Mouse (Mus musculus) hindbrain, embryonic 13.5 days (tissue): Measurements from ENCODE around the gene Dlg3. TPM values are rescaled to one million over a fixed set of nuclear protein-coding genes. Genes with fewer than 3 reads are reported as not detected.

Source experiments
- ATAC-seq: fragments of 200-750 bp; cut with Nextera tagmentation; 2 replicates; pipeline ENCODE4 v1.8.0; 2017; ENCODE audit warnings: moderate TSS enrichment; ENCODE audit not compliant: low FRiP score
- H3K27ac ChIP-seq: fragments of 300-500 bp; sonication (generic); 2 replicates; pipeline ENCODE4 v1.5.1; 2015; ENCODE audit warnings: inconsistent platforms, mild to moderate bottlenecking, moderate library complexity
- H3K27me3 ChIP-seq: fragments of 300-500 bp; sonication (generic); 2 replicates; pipeline ENCODE4 v1.6.1; 2015; ENCODE audit warnings: mild to moderate bottlenecking, inconsistent platforms
- H3K36me3 ChIP-seq: fragments of 300-500 bp; sonication (generic); 2 replicates; pipeline ENCODE4 v1.6.1; 2015; ENCODE audit warnings: mild to moderate bottlenecking, inconsistent platforms
- H3K4me1 ChIP-seq: fragments of 300-500 bp; sonication (generic); replicated peaks from 2 replicates; pipeline ENCODE4 v1.6.1; 2015; ENCODE audit warnings: inconsistent platforms
- H3K4me2 ChIP-seq: fragments of 300-500 bp; sonication (generic); 2 replicates; pipeline ENCODE4 v1.6.1; 2015; ENCODE audit warnings: inconsistent platforms, mild to moderate bottlenecking, moderate library complexity
- H3K4me3 ChIP-seq: fragments of 300-500 bp; sonication (generic); 2 replicates; pipeline ENCODE4 v1.5.1; 2015; ENCODE audit warnings: mild to moderate bottlenecking, inconsistent platforms
- H3K9ac ChIP-seq: fragments of 300-500 bp; sonication (generic); 2 replicates; pipeline ENCODE4 v1.6.1; 2015; ENCODE audit warnings: mild to moderate bottlenecking, inconsistent platforms
- H3K9me3 ChIP-seq: fragments of 300-500 bp; sonication (generic); 2 replicates; pipeline ENCODE4 v1.6.1; 2016; ENCODE audit warnings: inconsistent platforms
- WGBS: fragments of 180-500 bp; shearing (Covaris S2); methylation state at CpG from one replicate; pipeline ENCODE4 v1.1.7; 2015; 5-methylcytosine and 5-hydroxymethylcytosine counted together
- polyA plus RNA-seq: library from polyadenylated mRNA; unstranded; fragments of >200 nt; fragmentation: Nextera tagmentation; extraction: Ambion mirVana; gene quantifications from 2 replicates; pipeline ENCODE4 v1.2.1, GENCODE M21; 2015

Dlg3 gene
- 8.6 and 9.6 TPM in 2 replicates for polyA plus RNA-seq

GRCm38 (mm10) chrX:100767181-100767884 is at the start of gene Dlg3:
Gene Dlg3 (plus strand): TSS chrX:100767722.
- Histone ChIP-seq H3K4me2 (peak within 1 kb of the TSS; percentile 59), H3K9ac (peak within 1 kb of the TSS; percentile 89), H3K27ac (peak within 1 kb of the TSS; percentile 91), H3K27me3 (no peaks in the 10 kb centered on the region), H3K9me3 (no peaks in the 10 kb centered on the region), H3K36me3 (no peaks in the 10 kb centered on the region), H3K4me1 (peaks cover 14% of the 10 kb centered on the region), H3K4me3 (peak within 1 kb of the TSS; percentile 67)
- 14% methylated on average over 25 of the region's 26 CpGs for WGBS
- ATAC-seq, result peak; percentile 93

DNA sequence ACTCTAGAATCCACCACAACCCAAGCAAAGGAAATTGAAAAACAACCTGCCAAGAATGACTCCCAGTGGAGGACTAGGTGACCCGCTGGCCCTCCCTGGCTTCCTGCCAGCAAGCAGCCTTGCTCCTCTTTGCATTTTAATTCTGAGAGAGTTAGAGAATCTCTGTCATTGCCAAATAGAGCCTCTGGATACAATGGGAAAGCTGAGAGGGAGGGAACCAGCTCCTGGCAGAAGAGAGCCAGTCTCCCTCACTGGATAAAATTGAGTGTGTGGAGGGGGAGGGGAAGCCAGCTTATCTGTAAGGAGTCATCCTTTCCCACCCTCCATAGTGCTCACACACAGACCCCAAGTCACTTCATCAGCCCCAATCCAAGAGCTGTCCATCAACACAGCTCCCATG is 38.6 kb upstream of the Dlg3 start:
- no peak overlapping the region for H3K9ac ChIP-seq
- peak overlapping the region; percentile 76 for H3K27ac ChIP-seq
- 13% methylated on average over 1 of the region's 1 CpGs for WGBS
- peaks cover 27% of the 10 kb centered on the region for H3K4me1 ChIP-seq
- H3K36me3 ChIP-seq, result no peaks in the 10 kb centered on the region
- H3K4me3 ChIP-seq, result no peak overlapping the region
- peak; percentile 73 for ATAC-seq
- H3K9me3 ChIP-seq, result no peaks in the 10 kb centered on the region
- H3K4me2 ChIP-seq, result no peak overlapping the region
- H3K27me3 ChIP-seq, result 0 out of 2 replicates have a peak, but pooled peaks cover 3% of the 10 kb centered on the region

GRCm38 (mm10) chrX:100729665-100730188 is 37.8 kb upstream of the Dlg3 start, which contains the start of gene Gdpd2:
Gene Gdpd2 (plus strand): TSS chrX:100729873.
- Histone ChIP-seq H3K4me1 (peaks cover 27% of the 10 kb centered on the region), H3K4me2 (peak within 1 kb of the TSS; percentile 48), H3K9ac (peak within 1 kb of the TSS; percentile 65), H3K27me3 (0 out of 2 replicates have a peak, but pooled peaks cover 7% of the 10 kb centered on the region), H3K27ac (peak within 1 kb of the TSS; percentile 76), H3K4me3 (peak within 1 kb of the TSS; percentile 33), H3K36me3 (no peaks in the 10 kb centered on the region), H3K9me3 (no peaks in the 10 kb centered on the region)
- 15% methylated on average over 8 of the region's 8 CpGs for WGBS
- peak; percentile 83 for ATAC-seq

GRCm38 (mm10) chrX:100730266-100730665 is 37.3 kb upstream of the Dlg3 start:
- peak; percentile 47; the same call in 1 of the 2 replicates for ATAC-seq
- peaks cover 27% of the 10 kb centered on the region for H3K4me1 ChIP-seq
- WGBS, result 28% methylated on average over 8 of the region's 8 CpGs
- no peaks in the 10 kb centered on the region for H3K36me3 ChIP-seq
- H3K9ac ChIP-seq, result peak overlapping the region; percentile 65
- 0 out of 2 replicates have a peak, but pooled peaks cover 7% of the 10 kb centered on the region for H3K27me3 ChIP-seq
- H3K4me2 ChIP-seq, result peak overlapping the region; percentile 48
- peak overlapping the region; percentile 76 for H3K27ac ChIP-seq
- no peaks in the 10 kb centered on the region for H3K9me3 ChIP-seq
- peak overlapping the region; percentile 33 for H3K4me3 ChIP-seq

- H3K27ac ChIP-seq, result no peak overlapping the region
- no peaks in the 10 kb centered on the region for H3K36me3 ChIP-seq
- WGBS, result 80% methylated on average over 7 of the region's 7 CpGs
- ATAC-seq, result no peak
- no peak overlapping the region for H3K4me2 ChIP-seq
- no peak overlapping the region for H3K9ac ChIP-seq
- no peak overlapping the region for H3K4me3 ChIP-seq
- H3K9me3 ChIP-seq, result no peaks in the 10 kb centered on the region
- peaks cover 18% of the 10 kb centered on the region for H3K4me1 ChIP-seq
- H3K27me3 ChIP-seq, result 0 out of 2 replicates have a peak, but pooled peaks cover 3% of the 10 kb centered on the region
These were observed 33.2 kb upstream of the Dlg3 start for GRCm38 (mm10) chrX:100734359-100734758.

- peak overlapping the region; percentile 43 for H3K9ac ChIP-seq
- H3K4me1 ChIP-seq, result no peaks in the 10 kb centered on the region
- peak overlapping the region; percentile 53 for H3K4me2 ChIP-seq
- H3K9me3 ChIP-seq, result no peaks in the 10 kb centered on the region
- no peaks in the 10 kb centered on the region for H3K36me3 ChIP-seq
- 19% methylated on average over 14 of the region's 14 CpGs for WGBS
- H3K4me3 ChIP-seq, result peak overlapping the region; percentile 37
- peak; percentile 75 for ATAC-seq
- 0 out of 2 replicates have a peak, but pooled peaks cover 3% of the 10 kb centered on the region for H3K27me3 ChIP-seq
- no peak overlapping the region for H3K27ac ChIP-seq
These were observed 28.6 kb upstream of the Dlg3 start for GRCm38 (mm10) chrX:100738918-100739317.

GRCm38 (mm10) chrX:100739443-100739842 is 28.1 kb upstream of the Dlg3 start:
- Histone ChIP-seq H3K4me3 (peak overlapping the region; percentile 37), H3K27me3 (no peaks in the 10 kb centered on the region), H3K4me2 (peak overlapping the region; percentile 53), H3K9ac (peak overlapping the region; percentile 43), H3K27ac (no peak overlapping the region), H3K4me1 (no peaks in the 10 kb centered on the region), H3K9me3 (no peaks in the 10 kb centered on the region), H3K36me3 (no peaks in the 10 kb centered on the region)
- peak; percentile 83 for ATAC-seq
- WGBS, result 36% methylated on average over 10 of the region's 10 CpGs

GRCm38 (mm10) chrX:100740785-100741184 is 26.7 kb upstream of the Dlg3 start:
- 70% methylated on average over 6 of the region's 6 CpGs for WGBS
- H3K4me1 ChIP-seq, result no peaks in the 10 kb centered on the region
- no peaks in the 10 kb centered on the region for H3K36me3 ChIP-seq
- H3K27me3 ChIP-seq, result no peaks in the 10 kb centered on the region
- no peak overlapping the region for H3K9ac ChIP-seq
- H3K4me3 ChIP-seq, result no peak overlapping the region
- no peak for ATAC-seq
- H3K4me2 ChIP-seq, result no peak overlapping the region
- no peaks in the 10 kb centered on the region for H3K9me3 ChIP-seq
- no peak overlapping the region for H3K27ac ChIP-seq

GRCm38 (mm10) chrX:100741940-100742339 is 25.6 kb upstream of the Dlg3 start:
- Histone ChIP-seq H3K27me3 (no peaks in the 10 kb centered on the region), H3K27ac (no peak overlapping the region; the same call in 1 of the 2 replicates), H3K36me3 (no peaks in the 10 kb centered on the region), H3K9ac (no peak overlapping the region), H3K4me3 (no peak overlapping the region), H3K9me3 (no peaks in the 10 kb centered on the region), H3K4me1 (no peaks in the 10 kb centered on the region), H3K4me2 (no peak overlapping the region)
- WGBS, result 7% methylated on average over 10 of the region's 10 CpGs
- ATAC-seq, result peak; percentile 34; the same call in 1 of the 2 replicates

DNA sequence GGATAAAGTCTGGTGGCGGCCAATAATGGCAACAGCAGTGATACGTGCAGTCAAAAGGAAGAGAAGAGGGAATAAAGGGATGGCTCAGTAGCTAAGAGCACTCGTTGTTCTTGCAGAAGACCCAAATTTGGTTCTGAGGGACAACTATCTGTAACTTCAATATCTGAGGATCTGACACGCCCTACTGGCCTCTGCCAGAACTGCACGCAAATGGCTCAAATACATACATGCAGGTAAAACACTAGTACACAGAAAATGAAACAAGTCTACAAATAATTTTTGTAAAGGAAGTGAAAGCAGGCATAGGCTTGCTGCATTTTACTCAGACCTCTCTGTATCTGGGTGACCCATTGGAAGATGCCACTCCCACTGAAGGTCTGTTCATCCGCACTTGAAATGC is 1.7 kb upstream of the Dlg3 start:
- Histone ChIP-seq H3K4me1 (peaks cover 11% of the 10 kb centered on the region), H3K27ac (no peak overlapping the region), H3K4me3 (no peak overlapping the region), H3K4me2 (no peak overlapping the region), H3K27me3 (no peaks in the 10 kb centered on the region), H3K9ac (no peak overlapping the region), H3K9me3 (no peaks in the 10 kb centered on the region), H3K36me3 (no peaks in the 10 kb centered on the region)
- whole genome bisulfite sequencing, result 79% methylated on average over 6 of the region's 6 CpGs
- ATAC-seq, result no peak

DNA sequence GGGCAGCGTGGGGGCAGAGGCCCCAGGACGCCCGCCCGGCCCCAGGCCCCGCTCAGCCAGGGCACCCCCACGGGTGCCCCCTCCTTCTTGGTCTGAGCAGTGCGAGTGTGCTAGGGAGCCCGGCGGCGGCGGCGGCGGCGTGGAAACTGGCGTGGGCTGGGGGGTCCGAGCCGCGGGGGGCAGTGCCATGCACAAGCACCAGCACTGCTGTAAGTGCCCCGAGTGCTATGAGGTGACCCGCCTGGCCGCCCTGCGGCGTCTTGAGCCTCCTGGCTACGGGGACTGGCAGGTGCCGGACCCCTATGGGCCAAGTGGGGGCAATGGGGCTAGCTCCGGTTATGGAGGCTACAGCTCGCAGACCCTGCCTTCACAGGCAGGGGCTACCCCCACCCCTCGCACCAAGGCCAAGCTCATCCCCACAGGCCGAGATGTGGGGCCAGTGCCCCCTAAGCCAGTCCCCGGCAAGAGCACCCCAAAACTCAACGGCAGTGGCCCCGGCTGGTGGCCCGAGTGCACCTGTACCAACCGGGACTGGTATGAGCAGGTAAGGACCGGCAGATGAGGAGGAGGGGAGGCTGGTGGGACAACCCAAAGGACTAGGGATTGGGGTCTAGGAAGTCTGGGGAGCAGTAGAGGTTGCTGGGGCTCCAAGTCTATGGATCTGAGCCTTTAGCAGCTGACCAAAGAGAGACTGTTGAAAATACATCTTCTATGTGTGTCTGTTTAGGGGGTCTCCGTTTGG is 534 bp downstream of the Dlg3 start:
- no peaks in the 10 kb centered on the region for H3K27me3 ChIP-seq
- peak overlapping the region; percentile 59 for H3K4me2 ChIP-seq
- H3K36me3 ChIP-seq, result no peaks in the 10 kb centered on the region; the same call in 1 of the 2 replicates
- peak overlapping the region; percentile 91 for H3K27ac ChIP-seq
- H3K9ac ChIP-seq, result peak overlapping the region; percentile 89
- ATAC-seq, result peak; percentile 63
- H3K4me3 ChIP-seq, result peak overlapping the region; percentile 67
- H3K9me3 ChIP-seq, result no peaks in the 10 kb centered on the region
- peaks cover 14% of the 10 kb centered on the region for H3K4me1 ChIP-seq
- 30% methylated on average over 24 of the region's 36 CpGs for WGBS

GRCm38 (mm10) chrX:100769281-100769680 is 1.8 kb downstream of the Dlg3 start:
- peak overlapping the region; percentile 67 for H3K4me3 ChIP-seq
- 63% methylated on average over 4 of the region's 5 CpGs for WGBS
- ATAC-seq, result no peak
- peak overlapping the region; percentile 89 for H3K9ac ChIP-seq
- no peaks in the 10 kb centered on the region for H3K9me3 ChIP-seq
- no peaks in the 10 kb centered on the region; the same call in 1 of the 2 replicates for H3K36me3 ChIP-seq
- H3K27ac ChIP-seq, result peak overlapping the region; percentile 91
- H3K27me3 ChIP-seq, result no peaks in the 10 kb centered on the region
- peak overlapping the region; percentile 59 for H3K4me2 ChIP-seq
- peaks cover 14% of the 10 kb centered on the region for H3K4me1 ChIP-seq
